Mouse (Mus musculus): ENCODE measurements at regions not wholly inside any gene's neighbourhood (a gene's known extent, or its start where the extent isn't known, plus 50 kb on each side); places are given as distances from the start of the nearest gene placed in this dataset.

GRCm38 (mm10) chr13:84565644-84566532, 343.8 kb downstream of the Tmem161b start:
- no peak for DNase-seq (ENCODE audit: extremely low read depth, low read depth, low spot score)

- DNase-seq (ENCODE audit: extremely low read depth, low read depth, low spot score): no peak
These were observed 344.4 kb downstream of the Tmem161b start for GRCm38 (mm10) chr13:84566533-84566832.

DNA sequence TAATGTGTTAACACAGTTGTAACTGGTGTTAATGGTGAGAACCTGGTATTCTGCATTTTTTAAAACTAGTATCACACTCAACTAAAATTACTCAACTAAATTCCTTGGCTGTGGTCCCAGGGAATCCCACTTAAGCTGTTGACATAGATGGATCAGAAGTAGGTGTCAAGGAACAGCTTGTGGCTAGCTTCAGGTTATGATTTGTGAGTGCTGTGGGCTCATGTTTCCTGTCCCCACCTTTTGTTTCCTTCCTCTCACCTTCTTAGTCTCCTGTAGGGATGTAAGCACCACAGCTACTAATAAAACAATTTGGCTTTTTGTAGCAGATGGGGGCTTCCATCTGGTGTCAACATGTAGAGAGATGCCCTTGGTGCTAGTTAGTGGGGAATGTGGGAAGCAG, 347.3 kb downstream of the Tmem161b start:
- DNase-seq (ENCODE audit: extremely low read depth, low read depth, low spot score): no peak

DNA sequence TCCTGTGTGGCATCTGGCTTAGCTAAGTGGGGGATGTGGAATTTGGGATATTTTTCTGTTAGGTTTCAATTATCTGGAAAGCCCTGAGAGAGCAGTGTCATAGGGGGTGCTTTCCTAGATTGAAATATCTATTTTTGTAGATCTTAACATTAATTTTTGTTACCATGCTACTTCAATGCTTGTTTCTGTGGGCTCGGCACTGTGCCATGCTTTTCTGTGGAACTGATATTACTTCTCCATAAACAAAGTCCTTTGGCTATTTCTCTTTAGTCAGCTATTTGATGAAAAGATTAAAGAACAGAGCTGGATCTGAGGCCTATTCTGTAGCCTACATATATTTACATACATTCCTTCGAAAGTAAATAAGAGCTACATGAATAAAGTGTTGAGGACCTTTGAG, 348.1 kb downstream of the Tmem161b start:
- no peak for DNase-seq (ENCODE audit: extremely low read depth, low read depth, low spot score)

GRCm38 (mm10) chr13:84570984-84571844, 349.1 kb downstream of the Tmem161b start:
- DNase-seq (ENCODE audit: extremely low read depth, low read depth, low spot score): no peak

GRCm38 (mm10) chr13:84571845-84572193, 349.7 kb downstream of the Tmem161b start:
- no peak for DNase-seq (ENCODE audit: extremely low read depth, low read depth, low spot score)

GRCm38 (mm10) chr13:84572231-84572630, 350.1 kb downstream of the Tmem161b start:
- no peak for DNase-seq (ENCODE audit: extremely low read depth, low read depth, low spot score)

DNA sequence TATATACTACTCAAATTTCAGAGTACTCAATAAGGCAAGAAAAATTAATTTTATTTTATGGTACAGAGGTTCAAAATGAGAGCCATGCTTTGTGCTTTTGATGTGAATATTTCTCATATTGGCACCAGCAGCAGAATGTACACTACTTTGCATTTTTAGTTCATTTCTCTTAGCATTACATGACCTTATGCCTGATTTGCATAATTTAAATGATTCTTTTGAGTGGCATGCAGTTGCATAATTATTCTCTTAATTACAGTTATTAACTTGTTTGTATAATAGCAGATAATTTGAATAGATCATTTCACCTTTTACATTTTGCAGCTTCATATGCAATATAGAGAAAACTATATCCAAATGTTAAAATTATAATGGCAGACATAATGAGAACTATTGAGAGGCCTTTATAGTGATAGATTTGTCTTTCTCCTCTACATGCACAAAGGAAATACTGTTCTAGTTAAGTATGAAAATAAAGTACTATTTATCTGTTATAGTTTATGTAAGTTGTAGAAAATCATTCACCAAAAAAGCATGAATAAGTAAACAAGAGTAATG, 374.6 kb downstream of the Tmem161b start:
- no peak for DNase-seq (ENCODE audit: extremely low read depth, low read depth, low spot score)

DNA sequence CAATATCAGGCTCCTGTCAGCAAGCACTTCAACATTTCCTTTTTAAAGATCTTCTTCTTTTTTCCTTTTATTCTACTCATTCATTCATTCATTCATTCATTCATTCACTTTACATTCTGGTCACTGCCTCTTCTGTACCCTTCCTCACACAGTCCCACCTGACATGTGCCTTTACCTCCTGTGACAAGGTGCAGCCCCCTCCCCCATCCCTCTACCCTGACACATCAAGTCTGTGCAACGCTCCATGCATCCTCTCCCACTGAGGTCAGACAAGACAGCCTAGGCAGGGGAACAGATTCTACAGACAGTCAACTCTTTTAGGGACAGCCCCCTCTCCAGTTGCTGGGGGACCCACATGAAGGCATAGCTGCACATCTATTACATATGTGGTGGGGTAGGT, 380.5 kb downstream of the Tmem161b start:
- no peak for DNase-seq (ENCODE audit: extremely low read depth, low read depth, low spot score)

GRCm38 (mm10) chr13:84612497-84612896, 390.4 kb downstream of the Tmem161b start:
- no peak for DNase-seq (ENCODE audit: extremely low read depth, low read depth, low spot score)

DNA sequence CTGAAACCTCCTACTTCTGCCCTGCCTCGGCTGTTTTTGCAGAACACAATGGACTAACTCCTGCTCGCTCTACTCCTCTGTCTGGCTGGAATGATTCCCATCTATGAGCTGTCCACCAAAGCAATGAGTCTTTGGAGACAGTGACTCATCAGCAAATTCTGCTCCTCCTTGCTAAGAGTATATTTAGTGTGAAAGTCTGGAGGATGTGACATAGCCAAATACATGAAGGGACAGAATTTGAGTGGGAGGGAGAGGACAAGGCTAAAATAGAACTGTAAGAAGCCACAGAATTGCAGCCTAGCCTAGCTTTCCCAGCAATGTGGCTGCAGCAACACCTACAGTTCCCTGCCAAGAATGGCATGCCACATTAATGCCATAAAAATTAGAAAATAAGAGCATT, 390.9 kb downstream of the Tmem161b start:
- no peak for DNase-seq (ENCODE audit: extremely low read depth, low read depth, low spot score)

GRCm38 (mm10) chr13:84624691-84625090, 402.6 kb downstream of the Tmem161b start:
- DNase-seq (ENCODE audit: extremely low read depth, low read depth, low spot score): no peak

- DNase-seq (ENCODE audit: extremely low read depth, low read depth, low spot score): no peak
These were observed 403.4 kb downstream of the Tmem161b start for GRCm38 (mm10) chr13:84625527-84625926.

- DNase-seq (ENCODE audit: extremely low read depth, low read depth, low spot score): no peak
These were observed 403.8 kb downstream of the Tmem161b start for GRCm38 (mm10) chr13:84625927-84626326.

DNA sequence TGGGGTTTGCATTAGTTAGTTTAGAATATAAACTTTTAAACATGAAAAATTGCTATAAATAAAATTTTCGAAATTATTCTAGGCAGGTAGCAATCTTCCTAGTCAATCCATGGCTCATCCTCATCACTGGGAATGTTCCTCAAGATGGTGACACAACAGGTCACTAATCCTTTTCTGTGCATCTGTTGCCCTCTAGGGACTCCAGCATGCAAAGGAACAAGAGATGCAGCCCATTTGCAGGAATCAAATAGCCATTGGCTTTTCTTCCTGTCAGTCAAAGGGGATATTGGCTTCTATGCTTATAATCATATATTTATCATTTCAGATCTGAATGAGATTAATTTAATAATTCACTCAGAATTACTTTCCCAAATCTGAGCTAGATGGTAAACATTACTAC, 404.3 kb downstream of the Tmem161b start:
- DNase-seq (ENCODE audit: extremely low read depth, low read depth, low spot score): no peak

GRCm38 (mm10) chr13:84630686-84631085, 408.6 kb downstream of the Tmem161b start:
- no peak for DNase-seq (ENCODE audit: extremely low read depth, low read depth, low spot score)

DNA sequence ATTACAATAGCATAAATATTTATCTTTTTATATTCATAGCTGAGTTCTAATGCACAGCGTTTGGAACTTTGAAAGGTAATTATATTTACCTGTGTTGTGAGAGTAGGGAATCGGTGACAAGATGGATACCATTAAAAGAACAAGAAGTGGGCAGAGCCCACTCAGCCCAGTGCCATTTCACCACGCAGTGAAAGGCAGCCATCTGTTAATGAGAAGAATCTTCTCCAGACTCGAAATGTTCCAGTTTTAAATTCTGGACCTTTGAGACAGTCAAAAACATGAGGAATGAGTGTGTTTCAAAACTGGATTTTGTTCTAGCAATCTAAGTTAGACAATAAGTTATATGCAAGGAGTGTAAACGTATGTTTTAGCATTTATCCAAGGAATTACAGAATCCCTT, 410.4 kb downstream of the Tmem161b start:
- no peak for DNase-seq (ENCODE audit: extremely low read depth, low read depth, low spot score)

GRCm38 (mm10) chr13:84636831-84637230, 414.7 kb downstream of the Tmem161b start:
- no peak for DNase-seq (ENCODE audit: extremely low read depth, low read depth, low spot score)

DNA sequence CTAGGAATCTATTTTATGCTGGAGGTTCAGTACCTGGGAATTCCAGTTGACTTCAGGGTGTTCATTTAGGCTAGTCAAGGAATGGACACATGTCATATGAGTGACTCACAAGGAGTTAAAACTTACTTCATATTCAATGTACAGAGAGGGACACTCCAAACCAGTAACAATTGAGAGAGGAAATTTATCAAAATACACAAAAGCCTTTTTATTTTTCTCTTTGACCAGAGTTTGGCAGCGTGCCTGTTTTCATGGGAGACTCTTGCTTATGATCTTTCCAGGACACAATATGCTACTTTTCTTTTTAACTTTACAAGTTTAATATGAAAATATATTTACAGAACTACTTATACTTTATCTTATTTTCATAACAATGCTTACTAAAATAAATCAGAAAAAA, 415.5 kb downstream of the Tmem161b start:
- no peak for DNase-seq (ENCODE audit: extremely low read depth, low read depth, low spot score)

GRCm38 (mm10) chr13:84638401-84638934, 416.4 kb downstream of the Tmem161b start:
- no peak for DNase-seq (ENCODE audit: extremely low read depth, low read depth, low spot score)
